Mouse (Mus musculus) neutrophil, adult 5-6 weeks (primary cell): ENCODE results near the gene Shisal2a. TPM values are rescaled to one million over a fixed set of nuclear protein-coding genes. Genes with fewer than 3 reads are reported as not detected.
A peak's percentile ranks its signal among the peaks of the same experiment; 100 is the strongest.

ENCODE experiments used
- ATAC-seq: fragments of 151-379, 151-347 bp; 2 replicates; pipeline ENCODE4 v1.8.0; 2017; ENCODE audit warnings: mild to moderate bottlenecking, moderate TSS enrichment; ENCODE audit not compliant: insufficient number of reproducible peaks, poor library complexity, low FRiP score, severe bottlenecking; ENCODE audit errors: extremely low read depth
- total RNA-seq: library from RNA; stranded (forward); fragments of 200-1000 nt; gene quantifications from 2 replicates; pipeline ENCODE4 v1.2.3, GENCODE M21; 2017

Shisal2a gene
- total RNA-seq, 1 experiment from 2014 or later, result not detected

DNA sequence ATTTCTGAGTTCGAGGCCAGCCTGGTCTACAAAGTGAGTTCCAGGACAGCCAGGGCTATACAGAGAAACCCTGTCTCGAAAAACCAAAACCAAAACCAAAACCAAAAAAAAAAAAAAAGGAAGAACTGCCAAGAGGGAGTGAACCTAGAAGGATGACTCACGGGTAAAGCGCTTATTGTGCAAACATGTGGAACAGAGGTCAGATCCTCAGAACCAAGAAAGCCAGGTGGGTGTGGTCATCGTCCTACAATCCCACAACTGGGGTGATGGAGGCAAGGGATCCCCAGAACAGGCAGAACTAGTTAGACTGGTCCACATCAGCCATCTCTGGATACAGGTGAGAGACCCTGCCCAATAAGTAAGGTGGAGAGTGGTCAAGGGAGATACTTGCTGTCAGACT is 36.0 kb downstream of the Shisal2a start:
- ATAC-seq, result peak; percentile 80

DNA sequence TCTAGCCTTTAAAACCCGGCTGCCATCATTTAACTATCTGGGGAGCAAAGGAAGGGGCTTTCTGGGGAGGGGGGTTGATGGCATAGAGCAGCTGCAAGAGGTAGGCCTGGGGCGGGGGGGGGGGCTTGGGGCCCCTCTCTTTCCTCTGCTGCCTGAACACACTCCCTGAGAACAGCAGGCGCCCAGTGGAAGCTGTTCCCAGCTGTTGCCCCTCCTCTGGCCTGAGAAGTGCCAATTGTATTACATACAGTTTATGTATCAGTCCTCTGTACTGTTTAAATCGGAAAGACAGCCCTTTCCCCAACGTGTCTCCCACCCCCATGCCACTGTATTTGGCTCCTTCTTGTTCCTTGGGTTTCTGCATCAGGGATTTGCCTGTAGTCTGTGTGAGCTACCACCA is 37.3 kb downstream of the Shisal2a start:
- no peak for ATAC-seq

DNA sequence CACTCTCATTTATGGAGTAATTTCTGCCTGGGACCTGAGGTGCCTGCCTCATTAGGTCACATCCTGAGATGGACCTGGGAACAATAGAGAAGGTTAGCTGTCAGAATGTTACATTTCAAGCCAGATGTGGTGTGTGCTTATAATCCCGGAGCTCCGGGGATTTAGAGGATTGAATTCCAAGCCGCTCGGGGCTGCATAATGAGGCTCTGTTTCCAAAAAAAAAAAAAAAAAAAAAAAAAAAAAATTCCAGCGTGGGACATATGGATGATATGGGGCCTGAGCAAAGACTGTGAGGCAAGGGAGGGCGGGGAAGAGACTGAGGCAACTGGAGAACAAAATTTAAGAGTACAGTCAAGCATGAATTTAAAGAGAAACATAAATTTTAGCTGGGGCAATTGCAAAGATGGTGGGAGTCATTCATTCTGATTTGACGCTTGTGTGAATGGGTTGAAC is 38.5 kb downstream of the Shisal2a start:
- ATAC-seq, result no peak

DNA sequence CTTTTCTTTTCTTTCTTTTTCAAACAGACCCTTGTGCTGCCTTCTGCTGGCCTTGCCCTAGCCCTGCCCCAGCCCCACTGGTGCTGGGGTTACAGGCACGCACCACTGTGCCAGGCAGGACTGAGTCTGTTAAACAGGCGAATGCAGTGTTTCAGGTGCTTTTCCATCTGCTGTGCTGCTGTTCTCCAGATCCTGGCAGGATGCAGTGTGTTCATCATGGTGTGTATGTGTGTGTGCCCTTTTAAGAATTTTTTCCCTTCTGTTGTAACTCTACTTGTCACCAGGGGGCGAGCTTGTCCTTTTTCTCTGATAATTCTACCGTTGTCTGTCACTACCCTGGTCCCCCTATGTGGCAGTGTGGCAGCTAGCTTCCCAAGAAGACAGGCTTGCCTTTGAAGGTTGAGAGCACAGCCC is 43.9 kb downstream of the Shisal2a start:
- peak; percentile 88 for ATAC-seq

DNA sequence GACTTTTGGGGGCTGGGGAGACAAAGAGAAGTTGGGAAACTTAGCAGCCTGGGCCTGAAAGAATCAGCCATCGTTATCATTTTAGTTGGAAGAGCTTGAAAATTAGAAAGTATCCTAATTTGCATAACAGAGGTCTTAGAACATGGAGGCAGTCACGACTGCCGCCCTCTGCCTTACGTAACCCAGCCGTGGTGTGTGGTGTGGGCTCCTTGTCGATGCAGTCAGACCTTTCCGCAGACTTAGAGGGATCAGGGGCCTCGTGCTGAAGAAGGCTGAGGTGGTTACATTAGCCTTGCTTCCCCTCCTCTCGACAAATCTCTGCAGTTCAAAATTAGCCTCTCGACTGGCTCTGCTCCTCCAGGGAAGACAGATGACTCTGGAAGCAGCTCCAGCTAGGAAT is 44.3 kb downstream of the Shisal2a start:
- no peak for ATAC-seq

DNA sequence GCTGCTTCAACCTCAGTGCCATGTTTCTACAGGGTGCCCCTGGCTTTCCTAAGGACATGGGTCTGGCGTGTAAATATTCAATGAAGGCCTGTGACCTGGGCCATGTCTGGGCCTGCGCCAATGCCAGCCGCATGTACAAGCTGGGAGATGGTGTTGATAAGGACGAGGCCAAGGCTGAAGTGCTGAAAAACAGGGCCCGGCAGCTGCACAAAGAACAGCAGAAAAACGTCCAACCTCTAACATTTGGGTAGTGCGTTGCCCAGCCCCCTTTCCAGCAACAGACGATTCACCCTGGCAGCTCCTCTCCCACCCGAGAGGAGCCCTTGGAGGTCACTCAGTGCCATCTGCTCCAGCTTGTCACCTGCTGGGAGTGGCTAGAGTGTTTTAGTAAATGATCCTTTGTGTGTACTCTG is 44.8 kb downstream of the Shisal2a start:
- ATAC-seq, result no peak

DNA sequence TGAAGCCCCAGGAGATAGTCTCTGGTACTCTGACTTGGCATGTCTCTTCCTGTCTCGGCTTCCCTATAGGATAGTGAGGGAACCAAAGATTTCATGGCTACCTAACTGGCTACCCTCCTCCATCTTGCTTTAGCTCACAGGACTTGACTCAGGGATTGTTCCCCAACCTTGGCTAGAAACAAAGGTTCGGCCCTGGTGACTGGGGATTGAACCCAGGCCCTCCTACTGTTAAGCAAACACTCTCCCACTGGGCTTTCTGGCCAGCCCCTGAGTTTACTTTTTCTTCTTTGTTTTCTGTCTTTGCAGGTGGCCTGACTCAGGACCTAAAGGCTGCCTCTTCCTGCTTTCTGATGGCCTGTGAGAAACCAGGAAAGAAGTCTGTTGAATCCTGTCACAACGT is 45.3 kb downstream of the Shisal2a start:
- ATAC-seq, result no peak

DNA sequence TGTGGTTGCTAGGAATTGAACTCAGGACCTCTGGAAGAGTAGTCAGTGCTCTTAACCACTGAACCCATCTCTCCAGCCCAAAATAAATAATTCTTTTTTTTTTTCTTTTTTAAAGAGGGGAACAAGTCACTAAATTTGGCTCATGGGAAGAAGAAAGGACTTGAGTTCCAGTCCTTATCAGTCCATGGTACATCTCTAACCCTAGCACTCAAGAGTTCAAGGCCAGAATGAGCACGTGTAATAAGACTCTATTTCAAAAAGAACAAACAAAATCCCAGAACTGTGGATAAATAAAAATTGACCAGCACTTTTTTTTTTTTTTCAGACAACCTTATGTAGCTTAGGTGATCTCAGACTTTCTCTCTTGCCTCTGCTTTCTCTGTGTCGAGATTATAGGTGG is 46.4 kb downstream of the Shisal2a start:
- no peak for ATAC-seq

DNA sequence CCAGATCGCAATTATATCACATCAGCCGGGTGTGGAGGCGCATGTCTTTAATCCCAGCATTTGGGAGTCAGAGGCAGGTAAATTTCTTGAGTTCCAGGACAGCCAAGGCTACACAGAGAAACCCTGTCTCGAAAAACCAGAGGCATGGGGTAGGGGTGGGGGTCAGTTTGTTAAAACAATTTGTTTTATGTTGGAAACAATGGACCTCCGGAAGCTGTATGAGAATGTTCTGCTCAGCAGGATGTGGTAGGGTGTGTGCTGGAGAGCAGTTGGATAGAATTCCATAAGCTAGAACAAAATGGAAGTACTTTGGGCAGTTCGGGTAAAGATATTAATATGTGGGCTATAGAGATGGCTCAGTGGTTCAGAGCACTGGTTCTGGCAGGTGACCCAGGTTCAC is 47.7 kb downstream of the Shisal2a start:
- ATAC-seq, result no peak

DNA sequence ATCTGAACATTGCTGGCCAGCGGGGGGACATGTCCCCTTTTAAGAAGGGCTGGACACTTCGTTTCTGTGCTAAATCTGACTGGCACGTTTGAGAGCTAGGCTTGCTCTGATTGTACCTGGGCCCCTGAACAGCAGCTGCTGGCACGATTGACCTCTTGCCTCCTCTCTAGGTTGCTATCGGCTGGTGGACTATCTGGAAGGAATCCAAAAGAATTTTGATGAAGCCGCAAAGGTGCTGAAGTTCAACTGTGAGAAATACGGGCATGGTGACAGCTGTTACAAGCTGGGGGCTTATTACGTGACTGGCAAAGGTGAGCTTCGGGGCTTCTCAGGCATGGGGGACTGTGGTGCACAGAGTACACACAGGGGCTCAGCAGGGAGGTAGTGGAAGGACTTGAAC is 51.1 kb downstream of the Shisal2a start:
- ATAC-seq, result no peak

DNA sequence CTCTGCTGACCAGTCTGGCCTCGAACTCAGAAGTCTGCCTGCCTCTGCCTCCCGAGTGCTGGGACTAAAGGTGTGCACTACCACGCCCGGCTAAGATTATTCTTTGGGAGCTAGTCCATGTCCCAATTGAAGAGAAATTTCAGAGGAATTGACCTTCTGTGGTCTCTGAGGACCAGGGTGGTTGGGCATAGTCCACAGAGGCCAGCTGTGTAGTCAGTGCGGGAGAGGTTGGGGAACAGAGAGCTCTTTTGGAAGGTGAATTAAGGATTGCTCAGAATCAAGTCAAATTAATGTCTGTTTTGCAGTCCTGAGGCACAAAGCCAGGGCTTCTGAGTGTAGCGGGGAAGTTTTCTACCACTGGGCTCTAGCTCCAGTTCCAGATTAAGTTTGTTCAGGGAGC is 53.3 kb downstream of the Shisal2a start:
- ATAC-seq, result no peak

DNA sequence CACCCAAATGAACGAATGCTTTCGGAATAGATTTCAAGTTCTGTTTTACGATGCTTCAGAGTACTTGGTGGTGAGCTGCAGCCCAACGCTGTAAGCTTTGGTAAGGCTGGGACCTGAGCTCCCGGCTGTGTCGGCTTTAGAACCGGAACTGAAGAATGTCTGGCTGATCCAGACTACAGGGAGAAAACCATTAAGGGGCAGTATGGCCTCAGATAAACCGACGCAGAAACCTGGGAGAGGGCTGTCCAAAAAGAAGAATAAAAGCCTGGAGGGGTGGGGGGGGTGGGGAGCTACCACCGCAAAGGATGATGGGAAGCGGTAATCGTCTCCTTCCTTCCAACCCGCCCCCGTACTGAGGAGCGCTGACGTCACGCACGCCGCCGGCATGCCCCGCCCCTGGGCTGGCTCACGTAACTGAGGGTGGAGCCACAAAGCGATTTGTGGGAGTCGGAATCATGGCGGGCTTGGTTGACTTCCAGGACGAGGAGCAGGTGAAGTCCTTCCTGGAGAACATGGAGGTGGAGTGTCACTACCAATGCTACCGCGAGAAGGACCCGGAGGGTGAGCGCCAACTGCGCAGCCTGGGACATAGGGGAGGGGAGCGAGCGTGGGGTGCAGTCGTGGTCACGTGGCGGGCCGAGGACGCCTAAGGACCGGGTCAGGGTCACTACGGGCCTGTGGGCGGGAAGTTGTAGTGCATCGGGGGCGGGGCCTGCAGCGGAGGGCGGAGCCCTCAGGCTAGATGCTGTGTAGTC is 55.2 kb downstream of the Shisal2a start, which contains the start of gene Coa7:
TSS of gene Coa7 (plus strand) at position 411 of the 755 bp plus-strand sequence.
- peak; percentile 89 for ATAC-seq

DNA sequence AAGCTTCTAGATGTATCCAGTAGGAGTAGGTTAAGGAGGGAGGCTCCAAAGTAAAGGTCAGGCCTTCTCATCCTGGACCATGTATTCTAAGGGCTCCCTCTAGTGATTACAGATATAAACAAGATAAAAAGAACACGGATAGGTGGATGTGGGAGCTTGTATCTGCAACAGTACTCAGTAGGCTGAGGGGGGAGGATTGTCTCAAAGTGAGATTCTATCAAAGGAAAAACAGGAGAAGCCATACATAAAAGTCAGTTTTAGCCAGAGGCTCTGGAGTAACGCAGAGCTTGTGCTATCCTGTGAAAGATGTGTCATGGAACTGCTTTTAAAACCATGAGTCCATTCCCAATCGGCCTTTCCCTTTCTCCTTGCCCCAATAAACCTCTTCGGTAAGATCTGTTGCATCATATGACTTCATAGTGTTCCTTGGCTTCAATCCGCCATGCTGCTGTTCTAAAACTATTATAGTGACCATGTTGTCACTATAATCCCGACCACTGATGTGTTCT is 56.0 kb downstream of the Shisal2a start:
- ATAC-seq, result peak; percentile 48

DNA sequence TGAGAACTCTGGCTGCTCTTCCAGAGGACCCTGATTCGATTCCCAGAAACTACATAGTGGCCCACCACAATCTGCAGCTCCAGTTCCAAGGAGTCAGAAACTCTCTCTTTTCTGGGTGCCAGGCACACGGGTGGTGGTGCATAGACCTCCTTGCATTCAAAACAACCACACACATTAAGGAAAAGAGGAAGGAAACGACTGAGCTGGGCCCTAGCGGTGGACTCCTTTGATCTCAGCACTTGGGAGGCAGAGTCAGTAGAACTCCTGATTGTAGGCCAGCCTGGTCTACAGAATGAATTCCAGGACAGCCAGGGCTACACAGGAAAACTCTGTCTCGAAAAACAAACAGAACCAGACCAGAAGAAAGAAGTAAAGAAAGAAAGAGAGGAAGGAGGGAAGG is 59.6 kb downstream of the Shisal2a start:
- no peak for ATAC-seq

DNA sequence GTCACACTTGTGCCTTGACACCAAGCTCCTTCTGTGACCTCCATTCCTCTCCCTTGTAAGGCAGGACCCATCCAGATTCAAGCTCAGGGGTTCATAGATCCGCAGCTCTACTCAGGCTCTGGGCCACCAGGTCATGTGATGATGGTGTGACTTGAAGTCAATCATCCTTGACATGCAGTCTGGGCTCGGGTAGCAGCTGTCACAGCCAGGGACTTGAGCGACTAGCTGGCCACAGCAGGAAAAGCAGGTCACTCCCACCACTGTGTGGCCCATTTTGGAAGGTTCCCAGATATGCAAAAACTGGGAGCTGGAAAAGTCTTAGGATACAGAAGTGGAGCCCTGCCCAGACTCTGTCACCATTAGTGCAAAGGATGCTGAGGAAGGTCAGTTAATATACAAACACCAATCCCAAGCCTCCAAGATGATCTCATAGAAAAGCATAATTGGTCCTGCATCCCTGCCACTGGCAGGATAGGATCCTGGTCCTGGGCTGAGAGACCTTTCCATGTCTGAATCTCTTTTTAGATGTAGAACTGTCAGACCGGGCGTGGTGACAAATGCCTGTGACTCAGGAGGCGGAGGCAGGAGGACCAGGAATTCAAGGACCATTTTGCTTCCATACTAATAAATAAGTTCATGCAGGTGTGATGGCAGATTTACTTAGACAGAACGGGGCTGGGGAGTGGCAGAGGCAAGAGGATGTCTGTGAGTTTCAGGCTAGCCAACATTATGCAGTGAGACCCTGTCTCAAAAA is 62.3 kb downstream of the Shisal2a start:
- peak; percentile 33; the same call in 1 of the 2 replicates for ATAC-seq

DNA sequence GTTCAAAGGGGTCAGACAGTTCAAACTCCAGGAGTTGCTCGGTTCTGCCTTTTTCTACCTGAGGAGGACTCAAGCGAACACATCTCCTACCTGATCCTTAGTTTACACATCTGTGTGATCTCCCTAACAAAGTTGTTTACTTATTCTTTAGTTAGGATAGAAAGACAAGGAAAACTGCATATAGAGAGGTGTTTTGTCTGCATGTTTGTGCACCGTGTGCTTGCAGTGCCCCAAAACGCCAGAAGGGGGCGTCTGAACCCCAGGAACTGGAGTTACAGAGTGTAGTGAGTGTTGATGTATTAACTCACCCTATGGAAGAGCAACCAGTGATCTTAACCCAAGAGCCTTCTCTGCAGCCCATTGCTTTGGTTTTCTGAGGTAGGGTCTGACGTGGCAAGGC is 63.4 kb downstream of the Shisal2a start:
- ATAC-seq, result no peak

DNA sequence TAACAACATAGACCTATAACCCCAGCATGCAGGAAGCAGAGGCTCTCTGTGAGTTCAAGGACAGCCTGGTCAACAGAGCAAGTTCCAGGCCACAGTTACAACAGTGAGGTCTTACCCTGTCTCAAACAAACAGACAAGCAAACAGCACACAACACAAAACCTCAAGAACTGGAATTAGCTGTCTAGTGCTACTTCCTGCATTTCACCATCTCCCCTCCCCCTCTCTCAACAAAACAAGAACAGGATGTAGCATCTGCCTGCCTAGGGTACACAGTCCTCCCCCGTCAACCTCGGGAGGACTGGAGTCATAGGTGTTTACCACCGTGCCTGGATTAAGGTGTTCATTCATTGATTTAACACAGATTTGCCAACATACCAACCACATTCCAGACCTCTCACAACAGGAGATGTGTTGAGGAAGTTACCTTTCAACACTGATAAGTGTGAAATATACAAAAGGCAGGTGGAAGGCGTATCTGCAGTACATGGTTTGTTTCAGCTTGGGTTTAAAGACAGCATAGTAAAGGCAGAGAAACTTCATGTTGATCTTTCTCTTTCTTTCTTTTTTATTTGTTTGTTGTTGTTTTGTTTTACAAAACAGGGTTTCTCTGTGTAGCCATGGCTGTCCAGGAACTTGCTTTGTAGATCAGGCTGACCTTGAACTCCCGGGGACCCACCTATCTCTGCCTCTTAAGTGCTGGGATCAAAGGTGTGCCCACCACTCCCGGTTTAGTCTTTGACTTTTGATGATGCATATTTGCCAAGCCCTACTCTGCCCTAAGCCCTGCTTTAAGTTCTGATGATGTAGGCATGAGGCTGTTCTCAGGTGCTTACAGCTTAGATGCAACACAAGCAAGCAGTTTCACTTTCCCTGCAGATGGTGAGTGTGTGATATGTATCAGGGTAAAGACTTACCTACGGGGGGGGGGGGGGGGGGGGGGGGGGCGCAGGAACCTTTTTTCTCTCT is 64.2 kb downstream of the Shisal2a start:
- peak; percentile 93 for ATAC-seq
